Mouse (Mus musculus): Measurements from ENCODE around the gene Slc38a11. TPM values are rescaled to one million over a fixed set of nuclear protein-coding genes. Genes with fewer than 3 reads are reported as not detected.

Gene Slc38a11
- polyA plus RNA-seq, 1 experiment from 2014 or later, result 0.73 TPM

DNA sequence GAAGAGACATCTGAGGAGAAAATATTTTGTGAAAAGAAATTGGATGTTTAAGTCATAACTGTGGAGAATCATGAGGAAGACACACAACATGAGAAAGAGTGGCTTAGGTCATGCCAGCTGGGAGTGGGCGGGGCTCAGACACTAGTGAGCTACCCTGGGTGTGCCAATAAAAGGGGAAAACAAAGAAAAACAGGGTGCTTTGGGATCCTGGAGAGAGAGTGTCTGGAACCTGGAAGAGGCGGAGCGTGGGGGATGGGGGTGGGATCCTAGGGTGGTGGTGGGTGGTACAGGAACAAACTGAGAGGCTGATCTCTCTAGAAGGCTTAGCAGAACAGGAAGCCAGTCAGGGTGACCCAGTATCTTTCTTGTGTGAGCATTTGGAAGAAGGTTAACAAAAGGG is 23.0 kb downstream of the Slc38a11 start:
- H3K9me3 ChIP-seq (ENCODE audit: control insufficient read depth, low read length), result no peaks in the 10 kb centered on the region
- no peak overlapping the region for H3K27ac ChIP-seq (ENCODE audit: low read depth, low read length)
- no peak overlapping the region for H3K9ac ChIP-seq (ENCODE audit: low read depth, low read length)
- WGBS, result 84% methylated on average over 3 of the region's 3 CpGs
- no peak for ATAC-seq (ENCODE audit: low FRiP score, low TSS enrichment)
- H3K4me3 ChIP-seq (ENCODE audit: low read length), result no peak overlapping the region
- H3K36me3 ChIP-seq (ENCODE audit: control insufficient read depth, insufficient read depth, low read length), result no peaks in the 10 kb centered on the region
- H3K4me2 ChIP-seq (replicated peaks; ENCODE audit: low read depth, low read length), result no peak overlapping the region
- H3K27me3 ChIP-seq (ENCODE audit: control insufficient read depth, insufficient read depth, low read length), result no peaks in the 10 kb centered on the region
- H3K4me1 ChIP-seq (ENCODE audit: control insufficient read depth, insufficient read depth, low read length), result no peaks in the 10 kb centered on the region

DNA sequence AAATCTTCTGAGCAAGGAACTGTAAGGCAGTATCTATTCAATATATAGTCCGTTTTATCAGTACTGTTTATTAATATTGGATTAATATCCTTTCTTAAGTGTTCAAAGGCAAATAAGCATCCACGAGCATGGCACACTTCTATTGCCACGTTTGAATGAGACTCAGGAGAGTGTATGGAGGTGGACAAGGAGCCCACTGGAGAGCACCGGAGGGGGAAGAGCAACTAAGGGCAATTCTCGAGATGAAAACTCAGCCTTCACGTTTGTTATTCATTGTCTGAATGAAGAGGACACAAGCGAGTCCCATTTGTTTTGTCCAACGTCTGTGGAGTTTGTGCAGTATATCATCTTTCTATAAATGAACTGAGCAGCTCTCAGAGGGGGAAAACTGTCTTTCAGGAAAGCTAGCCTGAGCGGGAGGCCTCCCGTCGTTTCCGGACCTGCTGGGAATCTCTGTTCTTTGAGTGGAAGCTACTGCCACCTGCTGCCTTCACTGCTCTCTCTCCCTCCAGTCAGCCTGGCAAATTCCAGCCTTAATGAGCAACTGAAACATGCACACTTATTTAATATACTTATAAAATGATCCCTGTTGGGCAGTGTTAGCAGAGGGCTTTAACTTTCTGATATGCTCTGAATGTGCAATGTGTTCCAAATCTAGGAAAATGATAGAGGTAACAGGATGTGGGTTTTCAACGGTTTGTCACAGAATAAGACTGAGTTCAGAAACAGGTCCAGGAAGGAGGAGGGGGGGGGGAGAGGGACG is 26.3 kb downstream of the Slc38a11 start:
- H3K4me2 ChIP-seq (replicated peaks; ENCODE audit: low read depth, low read length), result no peak overlapping the region
- H3K4me3 ChIP-seq (ENCODE audit: low read length), result no peak overlapping the region
- no peaks in the 10 kb centered on the region for H3K4me1 ChIP-seq (ENCODE audit: control insufficient read depth, insufficient read depth, low read length)
- ATAC-seq (ENCODE audit: low FRiP score, low TSS enrichment), result peak; percentile 71; the same call in 1 of the 2 replicates
- no peaks in the 10 kb centered on the region for H3K9me3 ChIP-seq (ENCODE audit: control insufficient read depth, low read length)
- H3K27me3 ChIP-seq (ENCODE audit: control insufficient read depth, insufficient read depth, low read length), result no peaks in the 10 kb centered on the region
- no peak overlapping the region for H3K9ac ChIP-seq (ENCODE audit: low read depth, low read length)
- no peak overlapping the region for H3K27ac ChIP-seq (ENCODE audit: low read depth, low read length)
- H3K36me3 ChIP-seq (ENCODE audit: control insufficient read depth, insufficient read depth, low read length), result no peaks in the 10 kb centered on the region
- WGBS, result 19% methylated on average over 14 of the region's 14 CpGs

DNA sequence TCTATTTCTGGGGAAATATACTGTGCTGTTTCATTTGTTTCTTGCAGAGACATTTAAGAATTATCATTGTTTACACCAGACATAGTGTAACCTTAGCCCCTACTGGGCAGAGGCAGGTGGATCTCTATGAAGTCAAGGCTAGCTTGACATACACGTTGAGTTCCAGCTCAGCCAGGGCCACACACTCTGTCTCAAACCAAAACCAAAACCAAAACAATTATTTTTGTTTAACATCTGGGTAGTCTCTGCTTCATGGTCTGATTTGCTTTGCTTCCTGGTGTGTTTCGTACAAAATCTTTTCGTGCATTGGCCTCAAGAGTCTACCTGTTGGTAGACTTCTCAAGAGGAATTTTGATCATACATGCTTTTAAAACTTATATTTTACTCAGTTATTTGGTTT is 27.2 kb downstream of the Slc38a11 start:
- Histone ChIP-seq H3K27me3 (ENCODE audit: control insufficient read depth, insufficient read depth, low read length) (no peaks in the 10 kb centered on the region), H3K4me2 (replicated peaks; ENCODE audit: low read depth, low read length) (no peak overlapping the region), H3K9ac (ENCODE audit: low read depth, low read length) (no peak overlapping the region), H3K36me3 (ENCODE audit: control insufficient read depth, insufficient read depth, low read length) (no peaks in the 10 kb centered on the region), H3K4me3 (ENCODE audit: low read length) (no peak overlapping the region), H3K4me1 (ENCODE audit: control insufficient read depth, insufficient read depth, low read length) (no peaks in the 10 kb centered on the region), H3K9me3 (ENCODE audit: control insufficient read depth, low read length) (no peaks in the 10 kb centered on the region), H3K27ac (ENCODE audit: low read depth, low read length) (no peak overlapping the region)
- ATAC-seq (ENCODE audit: low FRiP score, low TSS enrichment), result no peak
- 89% methylated on average over 3 of the region's 3 CpGs for WGBS

GRCm38 (mm10) chr2:65334091-65334490 is 29.7 kb downstream of the Slc38a11 start:
- no peak overlapping the region for H3K4me3 ChIP-seq (ENCODE audit: low read length)
- no peak overlapping the region for H3K27ac ChIP-seq (ENCODE audit: low read depth, low read length)
- no peaks in the 10 kb centered on the region for H3K27me3 ChIP-seq (ENCODE audit: control insufficient read depth, insufficient read depth, low read length)
- H3K36me3 ChIP-seq (ENCODE audit: control insufficient read depth, insufficient read depth, low read length), result no peaks in the 10 kb centered on the region
- H3K4me2 ChIP-seq (replicated peaks; ENCODE audit: low read depth, low read length), result no peak overlapping the region
- no peak for ATAC-seq (ENCODE audit: low FRiP score, low TSS enrichment)
- no peak overlapping the region for H3K9ac ChIP-seq (ENCODE audit: low read depth, low read length)
- no peaks in the 10 kb centered on the region for H3K4me1 ChIP-seq (ENCODE audit: control insufficient read depth, insufficient read depth, low read length)
- no peaks in the 10 kb centered on the region for H3K9me3 ChIP-seq (ENCODE audit: control insufficient read depth, low read length)
- WGBS, result 60% methylated on average over 9 of the region's 9 CpGs

GRCm38 (mm10) chr2:65331321-65331720 is 32.5 kb downstream of the Slc38a11 start:
- no peak overlapping the region for H3K4me3 ChIP-seq (ENCODE audit: low read length)
- no peaks in the 10 kb centered on the region for H3K4me1 ChIP-seq (ENCODE audit: control insufficient read depth, insufficient read depth, low read length)
- WGBS, result 71% methylated on average over 2 of the region's 2 CpGs
- no peaks in the 10 kb centered on the region for H3K36me3 ChIP-seq (ENCODE audit: control insufficient read depth, insufficient read depth, low read length)
- no peak overlapping the region for H3K4me2 ChIP-seq (replicated peaks; ENCODE audit: low read depth, low read length)
- no peak overlapping the region for H3K9ac ChIP-seq (ENCODE audit: low read depth, low read length)
- peak; percentile 75; the same call in 1 of the 2 replicates for ATAC-seq (ENCODE audit: low FRiP score, low TSS enrichment)
- H3K9me3 ChIP-seq (ENCODE audit: control insufficient read depth, low read length), result no peaks in the 10 kb centered on the region
- H3K27me3 ChIP-seq (ENCODE audit: control insufficient read depth, insufficient read depth, low read length), result no peaks in the 10 kb centered on the region
- no peak overlapping the region for H3K27ac ChIP-seq (ENCODE audit: low read depth, low read length)

- no peak overlapping the region for H3K9ac ChIP-seq (ENCODE audit: low read depth, low read length)
- no peaks in the 10 kb centered on the region for H3K4me1 ChIP-seq (ENCODE audit: control insufficient read depth, insufficient read depth, low read length)
- no peak overlapping the region for H3K4me2 ChIP-seq (replicated peaks; ENCODE audit: low read depth, low read length)
- no peaks in the 10 kb centered on the region for H3K36me3 ChIP-seq (ENCODE audit: control insufficient read depth, insufficient read depth, low read length)
- H3K27ac ChIP-seq (ENCODE audit: low read depth, low read length), result no peak overlapping the region
- ATAC-seq (ENCODE audit: low FRiP score, low TSS enrichment), result no peak
- H3K27me3 ChIP-seq (ENCODE audit: control insufficient read depth, insufficient read depth, low read length), result no peaks in the 10 kb centered on the region
- no peaks in the 10 kb centered on the region for H3K9me3 ChIP-seq (ENCODE audit: control insufficient read depth, low read length)
- no peak overlapping the region for H3K4me3 ChIP-seq (ENCODE audit: low read length)
- WGBS, result 83% methylated on average over 6 of the region's 6 CpGs
Observed at GRCm38 (mm10) chr2:65321998-65322754, 41.7 kb downstream of the Slc38a11 start.

DNA sequence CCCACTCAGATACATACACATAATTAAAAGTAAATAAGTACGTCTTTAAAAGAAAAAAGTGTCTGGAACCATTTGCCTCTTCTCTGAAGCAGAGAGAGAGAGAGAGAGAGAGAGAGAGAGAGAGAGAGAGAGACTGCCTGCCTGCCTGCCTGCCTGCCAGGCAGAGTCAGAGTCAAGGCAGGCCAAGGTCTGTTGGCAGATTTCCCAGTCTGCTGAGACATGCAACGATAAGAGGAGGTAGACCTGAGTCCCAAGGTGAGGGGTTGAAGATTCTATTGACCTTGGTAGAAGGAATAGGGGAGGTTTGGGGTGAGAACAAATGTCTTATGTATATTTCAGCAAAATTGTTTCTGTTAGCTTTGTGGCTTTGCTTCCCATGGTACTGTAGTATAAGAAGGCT is 42.9 kb downstream of the Slc38a11 start:
- H3K27ac ChIP-seq (ENCODE audit: low read depth, low read length), result no peak overlapping the region
- 63% methylated on average over 2 of the region's 2 CpGs for WGBS
- no peak overlapping the region for H3K9ac ChIP-seq (ENCODE audit: low read depth, low read length)
- H3K9me3 ChIP-seq (ENCODE audit: control insufficient read depth, low read length), result no peaks in the 10 kb centered on the region
- H3K4me3 ChIP-seq (ENCODE audit: low read length), result no peak overlapping the region
- H3K36me3 ChIP-seq (ENCODE audit: control insufficient read depth, insufficient read depth, low read length), result no peaks in the 10 kb centered on the region
- no peak overlapping the region for H3K4me2 ChIP-seq (replicated peaks; ENCODE audit: low read depth, low read length)
- ATAC-seq (ENCODE audit: low FRiP score, low TSS enrichment), result no peak
- no peaks in the 10 kb centered on the region for H3K4me1 ChIP-seq (ENCODE audit: control insufficient read depth, insufficient read depth, low read length)
- no peaks in the 10 kb centered on the region for H3K27me3 ChIP-seq (ENCODE audit: control insufficient read depth, insufficient read depth, low read length)

- ATAC-seq (ENCODE audit: low FRiP score, low TSS enrichment), result no peak
- H3K4me2 ChIP-seq (replicated peaks; ENCODE audit: low read depth, low read length), result no peak overlapping the region
- no peaks in the 10 kb centered on the region for H3K9me3 ChIP-seq (ENCODE audit: control insufficient read depth, low read length)
- 90% methylated on average over 12 of the region's 12 CpGs for WGBS
- H3K9ac ChIP-seq (ENCODE audit: low read depth, low read length), result no peak overlapping the region
- no peak overlapping the region for H3K4me3 ChIP-seq (ENCODE audit: low read length)
- H3K4me1 ChIP-seq (ENCODE audit: control insufficient read depth, insufficient read depth, low read length), result no peaks in the 10 kb centered on the region
- no peaks in the 10 kb centered on the region for H3K36me3 ChIP-seq (ENCODE audit: control insufficient read depth, insufficient read depth, low read length)
- H3K27ac ChIP-seq (ENCODE audit: low read depth, low read length), result no peak overlapping the region
- no peaks in the 10 kb centered on the region for H3K27me3 ChIP-seq (ENCODE audit: control insufficient read depth, insufficient read depth, low read length)
Observed at GRCm38 (mm10) chr2:65316721-65317120, 47.1 kb downstream of the Slc38a11 start.

GRCm38 (mm10) chr2:65311250-65311649 is 52.6 kb downstream of the Slc38a11 start:
- H3K36me3 ChIP-seq (ENCODE audit: control insufficient read depth, insufficient read depth, low read length), result no peaks in the 10 kb centered on the region
- ATAC-seq (ENCODE audit: low FRiP score, low TSS enrichment), result no peak
- H3K9ac ChIP-seq (ENCODE audit: low read depth, low read length), result no peak overlapping the region

More at GRCm38 (mm10) chr2:65311250-65311649, 52.6 kb downstream of the Slc38a11 start:
- Histone ChIP-seq H3K4me3 (ENCODE audit: low read length) (no peak overlapping the region), H3K4me2 (replicated peaks; ENCODE audit: low read depth, low read length) (no peak overlapping the region), H3K9me3 (ENCODE audit: control insufficient read depth, low read length) (no peaks in the 10 kb centered on the region), H3K27me3 (ENCODE audit: control insufficient read depth, insufficient read depth, low read length) (no peaks in the 10 kb centered on the region), H3K4me1 (ENCODE audit: control insufficient read depth, insufficient read depth, low read length) (no peaks in the 10 kb centered on the region), H3K27ac (ENCODE audit: low read depth, low read length) (no peak overlapping the region)
- 82% methylated on average over 3 of the region's 3 CpGs for WGBS
